Mouse (Mus musculus): ENCODE data around the gene Hvcn1. TPM values are rescaled to one million over a fixed set of nuclear protein-coding genes. Genes with fewer than 3 reads are reported as not detected.

Hvcn1 gene
- polyA plus RNA-seq, 1 experiment from 2014 or later, result 6.1 TPM

DNA sequence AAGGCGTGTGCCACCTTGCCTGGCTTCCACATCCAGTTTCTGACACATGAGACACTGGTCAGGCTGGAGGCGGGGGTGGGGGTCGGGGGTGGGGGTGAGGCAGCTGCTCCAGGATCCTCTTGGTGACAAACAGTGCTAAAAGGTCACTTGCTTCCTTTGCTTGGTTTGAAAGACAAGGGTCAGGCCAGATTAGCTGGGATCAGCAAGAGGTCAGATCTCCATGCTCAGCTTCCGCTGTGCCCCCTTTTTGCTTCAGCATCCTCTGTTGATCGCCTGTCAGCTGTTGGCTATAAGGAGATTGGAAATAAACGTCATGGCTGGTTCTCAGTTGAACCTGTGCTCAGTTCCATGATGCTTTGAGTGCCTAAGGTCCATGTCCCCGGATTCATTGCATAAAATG lies 16.1 kb upstream of the Hvcn1 start:
- no peak for ATAC-seq (ENCODE audit: low FRiP score)
- no peaks in the 10 kb centered on the region for H3K4me1 ChIP-seq (replicated peaks; ENCODE audit: control insufficient read depth, insufficient read depth, low read length)
- no peaks in the 10 kb centered on the region for H3K9me3 ChIP-seq (ENCODE audit: control insufficient read depth, low read length)
- WGBS, result 41% methylated on average over 7 of the region's 7 CpGs
- no peak overlapping the region for H3K9ac ChIP-seq (ENCODE audit: low read depth, low read length)
- H3K27me3 ChIP-seq (ENCODE audit: control insufficient read depth, insufficient read depth, low read length), result no peaks in the 10 kb centered on the region
- H3K4me2 ChIP-seq (replicated peaks; ENCODE audit: low read depth, low read length), result no peak overlapping the region
- H3K36me3 ChIP-seq (ENCODE audit: control insufficient read depth, insufficient read depth, low read length), result no peaks in the 10 kb centered on the region
- no peak for DNase-seq (ENCODE audit: low spot score)
- H3K27ac ChIP-seq (ENCODE audit: low read depth, low read length), result no peak overlapping the region
- no peak overlapping the region for H3K4me3 ChIP-seq (ENCODE audit: low read depth, low read length)

DNA sequence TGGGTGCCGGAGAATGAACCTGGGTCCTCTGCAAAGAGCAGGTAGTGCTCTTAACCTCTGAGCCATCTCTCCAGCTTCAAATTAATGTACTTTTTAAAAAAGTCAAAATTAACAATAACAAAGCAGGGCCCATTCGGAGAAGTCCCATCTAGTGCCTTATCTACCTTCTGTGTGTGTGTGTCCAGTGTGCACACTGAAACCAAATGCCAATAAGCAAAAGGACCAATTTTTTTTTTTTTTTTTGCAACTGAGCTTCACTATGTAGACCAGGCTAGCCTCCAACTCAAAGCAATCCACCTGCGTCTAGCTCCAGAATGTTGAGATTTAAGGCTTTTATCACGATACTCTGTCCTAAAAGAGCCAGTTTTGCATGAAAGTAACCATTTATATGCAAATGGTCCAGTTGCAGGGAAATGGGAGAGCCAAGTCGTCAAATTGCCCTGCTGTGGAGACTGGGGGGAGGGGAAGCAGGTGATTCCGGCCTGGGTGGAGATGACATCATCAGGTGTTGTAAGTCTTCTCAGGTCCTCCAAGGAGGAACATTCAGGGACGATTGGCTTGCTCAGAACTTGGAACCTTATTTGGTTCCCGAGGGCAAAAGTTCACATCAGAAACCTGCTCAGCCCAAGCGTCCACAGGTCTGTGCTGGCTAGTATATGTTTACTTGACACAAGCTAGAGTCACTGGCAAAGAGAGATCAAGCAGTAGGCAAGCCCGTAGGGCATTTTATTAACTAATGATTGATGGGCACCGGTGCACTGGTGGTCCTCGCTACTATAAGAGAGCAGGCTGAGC lies 15.1 kb upstream of the Hvcn1 start:
- H3K9me3 ChIP-seq (ENCODE audit: control insufficient read depth, low read length), result no peaks in the 10 kb centered on the region
- no peaks in the 10 kb centered on the region for H3K36me3 ChIP-seq (ENCODE audit: control insufficient read depth, insufficient read depth, low read length)
- no peak overlapping the region for H3K4me2 ChIP-seq (replicated peaks; ENCODE audit: low read depth, low read length)
- ATAC-seq (ENCODE audit: low FRiP score) (no peak), DNase-seq (ENCODE audit: low spot score) (no peak)
- H3K27ac ChIP-seq (ENCODE audit: low read depth, low read length), result no peak overlapping the region
- no peaks in the 10 kb centered on the region for H3K27me3 ChIP-seq (ENCODE audit: control insufficient read depth, insufficient read depth, low read length)
- no peak overlapping the region for H3K9ac ChIP-seq (ENCODE audit: low read depth, low read length)
- WGBS, result 75% methylated on average over 12 of the region's 12 CpGs
- H3K4me3 ChIP-seq (ENCODE audit: low read depth, low read length), result no peak overlapping the region
- no peaks in the 10 kb centered on the region for H3K4me1 ChIP-seq (replicated peaks; ENCODE audit: control insufficient read depth, insufficient read depth, low read length)

DNA sequence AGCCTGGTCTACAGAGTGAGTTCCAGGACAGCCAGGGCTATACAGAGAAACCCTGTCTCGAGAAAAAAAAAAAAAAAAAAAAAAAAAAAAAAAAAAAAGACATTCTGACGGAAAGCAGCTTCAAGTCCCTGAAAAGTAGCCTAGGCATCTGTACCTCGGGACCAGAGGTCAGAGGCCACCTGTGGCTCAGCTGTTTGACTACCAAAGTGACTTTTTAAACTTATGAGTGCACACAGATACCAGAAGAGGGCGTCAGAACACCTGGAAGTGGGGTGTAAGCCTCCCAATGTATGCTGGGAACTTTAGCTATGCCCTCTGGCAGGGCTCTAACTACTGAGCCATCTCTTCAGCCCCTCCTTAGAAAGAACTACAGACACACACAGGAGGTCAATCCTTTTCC lies 14.3 kb upstream of the Hvcn1 start:
- Histone ChIP-seq H3K9ac (ENCODE audit: low read depth, low read length) (no peak overlapping the region), H3K27ac (ENCODE audit: low read depth, low read length) (no peak overlapping the region), H3K27me3 (ENCODE audit: control insufficient read depth, insufficient read depth, low read length) (no peaks in the 10 kb centered on the region), H3K9me3 (ENCODE audit: control insufficient read depth, low read length) (no peaks in the 10 kb centered on the region), H3K4me2 (replicated peaks; ENCODE audit: low read depth, low read length) (no peak overlapping the region), H3K4me3 (ENCODE audit: low read depth, low read length) (no peak overlapping the region), H3K4me1 (replicated peaks; ENCODE audit: control insufficient read depth, insufficient read depth, low read length) (no peaks in the 10 kb centered on the region), H3K36me3 (ENCODE audit: control insufficient read depth, insufficient read depth, low read length) (no peaks in the 10 kb centered on the region)
- DNase-seq (ENCODE audit: low spot score) (no peak), ATAC-seq (ENCODE audit: low FRiP score) (no peak)
- WGBS, result 55% methylated on average over 3 of the region's 4 CpGs

DNA sequence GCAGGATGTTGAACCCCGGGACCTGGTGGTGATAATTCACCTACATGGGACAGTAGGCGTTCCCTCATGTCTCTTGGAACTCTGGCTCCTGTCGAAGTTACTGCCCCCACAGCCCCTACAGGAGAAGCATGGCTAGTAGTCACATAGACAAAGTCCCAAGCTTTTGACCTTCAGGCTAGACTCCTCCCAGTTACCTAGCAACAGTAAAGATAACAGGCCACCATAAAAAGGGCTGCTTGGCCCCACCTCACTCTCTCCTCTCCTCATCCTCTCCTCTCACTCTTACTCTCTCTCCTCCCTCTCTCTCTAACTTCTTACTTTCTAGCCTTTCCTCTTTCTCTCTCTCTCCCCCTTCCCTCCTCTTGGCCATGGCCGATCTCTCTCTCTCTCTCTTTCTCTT lies 5.7 kb upstream of the Hvcn1 start:
- Histone ChIP-seq H3K36me3 (ENCODE audit: control insufficient read depth, insufficient read depth, low read length) (no peaks in the 10 kb centered on the region), H3K4me1 (replicated peaks; ENCODE audit: control insufficient read depth, insufficient read depth, low read length) (no peaks in the 10 kb centered on the region), H3K4me3 (ENCODE audit: low read depth, low read length) (no peak overlapping the region), H3K27ac (ENCODE audit: low read depth, low read length) (no peak overlapping the region), H3K4me2 (replicated peaks; ENCODE audit: low read depth, low read length) (no peak overlapping the region), H3K27me3 (ENCODE audit: control insufficient read depth, insufficient read depth, low read length) (no peaks in the 10 kb centered on the region), H3K9me3 (ENCODE audit: control insufficient read depth, low read length) (no peaks in the 10 kb centered on the region), H3K9ac (ENCODE audit: low read depth, low read length) (no peak overlapping the region)
- DNase-seq (ENCODE audit: low spot score) (no peak), ATAC-seq (ENCODE audit: low FRiP score) (no peak)
- WGBS, result 95% methylated on average over 4 of the region's 4 CpGs

DNA sequence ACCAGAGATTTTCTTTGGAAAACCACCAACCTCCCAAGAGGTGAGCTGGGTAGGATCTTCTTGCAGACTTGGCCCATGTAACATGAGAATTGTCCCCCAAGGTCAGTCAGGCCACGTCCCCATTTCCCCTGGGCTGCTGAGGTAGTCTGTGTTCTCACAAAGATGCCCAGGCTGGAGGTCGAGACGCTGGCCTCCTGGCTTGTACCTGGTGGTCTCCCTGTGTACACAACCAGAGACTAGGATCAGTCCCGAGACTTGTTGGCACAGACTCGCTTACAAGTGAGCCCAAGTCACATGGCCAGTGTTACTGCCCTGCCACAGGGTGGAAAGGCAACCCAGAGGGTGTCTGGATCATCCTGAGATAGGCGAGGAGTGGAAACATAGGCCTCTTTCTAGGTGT lies 4.7 kb upstream of the Hvcn1 start:
- DNase-seq (ENCODE audit: low spot score), result no peak
- WGBS, result 89% methylated on average over 6 of the region's 6 CpGs
- H3K4me1 ChIP-seq (replicated peaks; ENCODE audit: control insufficient read depth, insufficient read depth, low read length), result no peaks in the 10 kb centered on the region
- no peaks in the 10 kb centered on the region for H3K27me3 ChIP-seq (ENCODE audit: control insufficient read depth, insufficient read depth, low read length)
- no peak overlapping the region for H3K27ac ChIP-seq (ENCODE audit: low read depth, low read length)
- H3K9me3 ChIP-seq (ENCODE audit: control insufficient read depth, low read length), result no peaks in the 10 kb centered on the region
- no peak overlapping the region for H3K4me2 ChIP-seq (replicated peaks; ENCODE audit: low read depth, low read length)
- no peak overlapping the region for H3K9ac ChIP-seq (ENCODE audit: low read depth, low read length)
- H3K36me3 ChIP-seq (ENCODE audit: control insufficient read depth, insufficient read depth, low read length), result no peaks in the 10 kb centered on the region
- no peak for ATAC-seq (ENCODE audit: low FRiP score)
- no peak overlapping the region for H3K4me3 ChIP-seq (ENCODE audit: low read depth, low read length)

DNA sequence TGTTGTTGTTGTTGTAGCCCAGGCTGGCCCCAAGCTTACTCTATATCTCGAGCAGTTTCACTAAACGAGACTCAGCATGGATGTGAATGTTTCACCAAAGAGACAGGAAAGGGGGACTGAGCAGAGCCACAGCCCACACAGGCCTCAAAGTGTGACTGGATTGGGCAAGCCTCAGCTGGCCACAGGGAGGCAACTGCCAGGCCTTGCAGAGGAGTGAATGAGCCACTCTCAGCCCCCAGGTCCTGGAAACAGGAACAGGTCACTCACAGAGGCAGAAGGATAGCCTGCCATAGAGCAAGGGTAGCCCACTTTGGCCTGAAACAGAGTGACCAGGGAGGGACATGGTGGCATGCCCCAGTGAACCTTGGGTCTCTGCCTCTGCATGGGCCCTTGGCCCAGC lies 2.4 kb upstream of the Hvcn1 start:
- Histone ChIP-seq H3K27ac (ENCODE audit: low read depth, low read length) (no peak overlapping the region), H3K4me1 (replicated peaks; ENCODE audit: control insufficient read depth, insufficient read depth, low read length) (no peaks in the 10 kb centered on the region), H3K9me3 (ENCODE audit: control insufficient read depth, low read length) (no peaks in the 10 kb centered on the region), H3K27me3 (ENCODE audit: control insufficient read depth, insufficient read depth, low read length) (no peaks in the 10 kb centered on the region), H3K4me2 (replicated peaks; ENCODE audit: low read depth, low read length) (no peak overlapping the region), H3K9ac (ENCODE audit: low read depth, low read length) (no peak overlapping the region), H3K4me3 (ENCODE audit: low read depth, low read length) (no peak overlapping the region), H3K36me3 (ENCODE audit: control insufficient read depth, insufficient read depth, low read length) (no peaks in the 10 kb centered on the region)
- 86% methylated on average over 2 of the region's 2 CpGs for WGBS
- DNase-seq (ENCODE audit: low spot score) (no peak), ATAC-seq (ENCODE audit: low FRiP score) (no peak)

DNA sequence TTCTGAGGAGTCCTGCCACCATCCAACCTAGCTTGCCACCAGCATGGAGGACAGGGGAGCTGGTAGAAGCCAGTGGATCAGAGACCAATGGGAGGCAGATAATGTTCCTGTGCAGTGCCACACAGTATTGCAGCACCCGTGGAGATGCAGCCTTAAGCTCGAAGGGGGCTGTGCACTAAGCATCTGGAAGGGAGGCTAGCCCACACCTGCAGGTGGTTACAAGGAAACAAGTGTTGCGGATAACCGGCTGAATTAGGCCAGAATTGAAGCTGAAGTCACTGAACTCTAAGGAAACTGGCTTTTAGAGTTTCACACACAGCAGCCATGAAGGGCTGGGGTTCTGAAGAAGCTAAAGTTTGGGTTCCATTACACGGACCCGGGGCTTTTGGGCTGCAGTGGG lies 2.3 kb downstream of the Hvcn1 start:
- H3K9me3 ChIP-seq (ENCODE audit: control insufficient read depth, low read length), result no peaks in the 10 kb centered on the region
- no peak overlapping the region for H3K27ac ChIP-seq (ENCODE audit: low read depth, low read length)
- ATAC-seq (ENCODE audit: low FRiP score), result no peak
- H3K4me1 ChIP-seq (replicated peaks; ENCODE audit: control insufficient read depth, insufficient read depth, low read length), result peaks cover 4% of the 10 kb centered on the region; the same call in 1 of the 2 replicates
- H3K36me3 ChIP-seq (ENCODE audit: control insufficient read depth, insufficient read depth, low read length), result no peaks in the 10 kb centered on the region
- DNase-seq (ENCODE audit: low spot score), result no peak
- H3K4me3 ChIP-seq (ENCODE audit: low read depth, low read length), result no peak overlapping the region
- 46% methylated on average over 6 of the region's 6 CpGs for WGBS
- no peak overlapping the region for H3K9ac ChIP-seq (ENCODE audit: low read depth, low read length)
- no peak overlapping the region for H3K4me2 ChIP-seq (replicated peaks; ENCODE audit: low read depth, low read length)
- H3K27me3 ChIP-seq (ENCODE audit: control insufficient read depth, insufficient read depth, low read length), result no peaks in the 10 kb centered on the region

DNA sequence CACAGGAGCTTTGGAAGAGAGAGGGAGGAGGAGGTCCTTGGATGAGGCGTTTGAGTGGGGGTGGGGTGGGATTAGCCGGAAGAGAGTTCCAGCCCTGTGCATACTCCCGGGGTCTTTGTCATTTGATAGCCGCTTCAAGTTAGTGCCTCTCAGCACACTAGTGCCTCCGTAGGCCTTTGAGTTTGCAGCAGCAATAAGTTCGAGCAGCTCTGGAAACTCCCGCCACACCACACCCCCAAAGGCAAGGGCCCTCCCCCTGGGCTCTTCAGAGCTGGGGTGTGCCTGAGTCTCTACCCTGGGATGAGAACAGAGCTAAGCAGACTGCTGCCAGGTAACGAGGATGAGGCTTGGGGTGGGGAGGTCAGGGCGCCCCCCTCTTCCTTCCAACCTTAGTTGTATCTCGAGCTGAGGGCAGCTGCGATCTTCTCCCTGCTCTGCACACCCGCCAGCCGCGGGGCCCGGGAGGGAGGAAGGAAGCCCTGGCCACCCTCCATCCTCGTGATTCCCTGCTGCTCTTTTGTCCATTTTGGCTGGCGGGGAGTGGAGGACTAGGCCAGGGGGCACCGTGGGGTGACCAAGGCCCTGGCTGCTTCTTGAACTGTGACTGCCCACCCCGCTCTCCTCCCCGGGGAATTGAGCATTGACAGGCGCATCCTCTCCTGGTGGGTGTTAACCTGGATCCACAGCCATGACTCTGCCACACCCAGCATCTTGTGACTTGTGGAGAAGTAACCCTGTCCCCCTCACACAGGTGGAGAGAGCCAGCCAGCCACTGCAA lies 3.2 kb downstream of the Hvcn1 start:
- peak overlapping the region; percentile 20; the same call in 1 of the 2 replicates for H3K4me3 ChIP-seq (ENCODE audit: low read depth, low read length)
- peaks cover 4% of the 10 kb centered on the region; the same call in 1 of the 2 replicates for H3K4me1 ChIP-seq (replicated peaks; ENCODE audit: control insufficient read depth, insufficient read depth, low read length)
- no peaks in the 10 kb centered on the region for H3K36me3 ChIP-seq (ENCODE audit: control insufficient read depth, insufficient read depth, low read length)
- peak; percentile 71 for DNase-seq (ENCODE audit: low spot score)
- peak overlapping the region; percentile 21; the same call in 1 of the 2 replicates for H3K9ac ChIP-seq (ENCODE audit: low read depth, low read length)
- 4% methylated on average over 21 of the region's 21 CpGs for WGBS
- H3K4me2 ChIP-seq (replicated peaks; ENCODE audit: low read depth, low read length), result peak overlapping the region; percentile 37
- H3K27me3 ChIP-seq (ENCODE audit: control insufficient read depth, insufficient read depth, low read length), result no peaks in the 10 kb centered on the region
- no peaks in the 10 kb centered on the region for H3K9me3 ChIP-seq (ENCODE audit: control insufficient read depth, low read length)
- peak; percentile 40; the same call in 1 of the 2 replicates for ATAC-seq (ENCODE audit: low FRiP score)
- H3K27ac ChIP-seq (ENCODE audit: low read depth, low read length), result no peak overlapping the region

All from hindbrain, embryonic 11.5 days (tissue).